Mouse (Mus musculus): ENCODE measurements around the gene Eef1a1. TPM values are rescaled to one million over a fixed set of nuclear protein-coding genes. Genes with fewer than 3 reads are reported as not detected.
A peak's percentile ranks its signal among the peaks of the same experiment; 100 is the strongest.

Eef1a1 gene
- polyA plus RNA-seq, 1 experiment from 2014 or later = 2,802 TPM

DNA sequence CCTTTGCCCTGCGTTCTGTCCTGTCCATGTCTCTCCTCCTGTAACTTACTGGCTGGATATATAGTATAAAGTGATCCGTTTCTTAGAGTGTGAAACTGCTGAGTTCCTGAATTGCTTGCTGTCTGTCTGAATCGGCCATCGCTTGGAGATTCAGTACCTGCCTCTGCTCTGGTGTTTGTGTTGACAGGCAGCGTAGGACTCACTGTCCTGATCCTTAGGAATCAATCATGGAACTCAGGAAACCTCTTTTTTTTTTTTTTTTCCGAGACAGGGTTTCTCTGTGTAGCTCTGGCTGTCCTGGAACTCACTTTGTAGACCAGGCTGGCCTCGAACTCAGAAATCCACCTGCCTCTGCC, 17.7 kb upstream of the Eef1a1 start:
- no peaks in the 10 kb centered on the region for H3K27me3 ChIP-seq
- H3K36me3 ChIP-seq = no peaks in the 10 kb centered on the region
- H3K9me3 ChIP-seq (replicated peaks) = no peaks in the 10 kb centered on the region
- ATAC-seq (replicated peaks; ENCODE audit: insufficient number of reproducible peaks, insufficient read depth, low FRiP score, low read depth) = no peak
- H3K9ac ChIP-seq = no peak overlapping the region
- no peak overlapping the region for H3K4me3 ChIP-seq
- peak overlapping the region; percentile 63 for H3K27ac ChIP-seq
- 31% methylated on average over 7 of the region's 7 CpGs for WGBS
- peak overlapping the region; percentile 26; the same call in 1 of the 2 replicates for H3K4me2 ChIP-seq
- H3K4me1 ChIP-seq (replicated peaks) = peaks cover 25% of the 10 kb centered on the region

DNA sequence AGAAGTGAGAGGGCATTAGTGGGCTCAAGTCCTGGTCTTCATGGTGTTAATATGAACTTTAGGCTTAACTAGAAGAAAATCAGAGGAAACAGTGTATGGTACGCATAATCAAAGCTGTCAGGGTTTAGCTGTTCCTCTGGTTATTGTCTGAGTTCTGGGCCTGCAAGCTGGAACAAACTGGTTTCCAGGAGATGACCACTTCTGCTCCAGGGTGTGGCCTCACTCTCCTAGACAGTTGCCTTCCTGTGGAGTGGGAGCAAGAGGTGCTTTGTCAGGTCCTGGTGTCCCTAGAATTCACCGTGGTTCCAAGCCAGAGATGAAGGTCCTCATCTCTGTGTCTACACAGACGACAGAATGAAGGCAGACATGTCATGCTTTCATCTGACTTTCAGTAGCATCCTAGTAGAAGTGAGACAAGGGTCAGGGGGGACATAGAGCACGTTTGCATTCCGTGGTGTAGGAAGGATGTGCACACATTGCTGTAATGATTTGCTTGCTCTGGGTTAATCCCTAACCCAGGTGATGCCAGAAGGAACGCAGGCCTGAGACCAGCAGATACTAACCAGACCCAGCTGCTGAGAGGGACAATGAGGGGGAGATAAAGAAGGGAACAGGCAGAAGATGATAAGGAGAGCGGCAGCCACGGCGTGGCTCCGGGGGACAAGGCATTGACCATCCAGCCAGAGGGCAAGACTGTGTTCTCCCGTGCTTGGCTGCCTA, 17.2 kb upstream of the Eef1a1 start:
- ATAC-seq (replicated peaks; ENCODE audit: insufficient number of reproducible peaks, insufficient read depth, low FRiP score, low read depth) = peak; percentile 50; the same call in 1 of the 2 replicates
- peak overlapping the region; percentile 26; the same call in 1 of the 2 replicates for H3K4me2 ChIP-seq
- H3K27me3 ChIP-seq = no peaks in the 10 kb centered on the region
- H3K9ac ChIP-seq = no peak overlapping the region
- WGBS = 18% methylated on average over 11 of the region's 11 CpGs
- H3K4me1 ChIP-seq (replicated peaks) = peaks cover 25% of the 10 kb centered on the region
- no peak overlapping the region for H3K4me3 ChIP-seq
- H3K27ac ChIP-seq = peak overlapping the region; percentile 63
- no peaks in the 10 kb centered on the region for H3K36me3 ChIP-seq
- no peaks in the 10 kb centered on the region for H3K9me3 ChIP-seq (replicated peaks)

DNA sequence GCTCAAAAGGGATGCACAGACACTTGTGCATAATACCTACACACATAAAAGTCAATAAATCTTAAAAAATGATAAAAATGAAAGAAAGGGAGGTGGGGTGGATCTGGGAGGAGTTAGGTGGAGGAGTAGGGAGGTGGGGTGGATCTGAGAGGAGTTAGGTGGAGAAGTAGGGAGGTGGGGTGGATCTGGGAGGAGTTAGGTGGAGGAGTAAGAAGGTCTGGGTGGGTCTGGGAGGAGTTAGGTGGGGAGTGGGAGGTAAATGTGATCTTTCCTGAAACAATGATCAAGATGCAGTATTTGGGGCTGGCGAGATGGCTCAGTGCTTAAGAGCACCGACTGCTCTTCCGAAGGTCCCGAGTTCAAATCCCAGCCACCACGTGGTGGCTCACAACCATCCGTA, 16.3 kb upstream of the Eef1a1 start:
- Histone ChIP-seq H3K36me3 (no peaks in the 10 kb centered on the region), H3K4me3 (no peak overlapping the region), H3K4me2 (no peak overlapping the region), H3K27me3 (no peaks in the 10 kb centered on the region), H3K9me3 (replicated peaks) (no peaks in the 10 kb centered on the region), H3K9ac (no peak overlapping the region), H3K4me1 (replicated peaks) (peaks cover 30% of the 10 kb centered on the region), H3K27ac (no peak overlapping the region)
- WGBS = 87% methylated on average over 6 of the region's 6 CpGs
- ATAC-seq (replicated peaks; ENCODE audit: insufficient number of reproducible peaks, insufficient read depth, low FRiP score, low read depth) = no peak

DNA sequence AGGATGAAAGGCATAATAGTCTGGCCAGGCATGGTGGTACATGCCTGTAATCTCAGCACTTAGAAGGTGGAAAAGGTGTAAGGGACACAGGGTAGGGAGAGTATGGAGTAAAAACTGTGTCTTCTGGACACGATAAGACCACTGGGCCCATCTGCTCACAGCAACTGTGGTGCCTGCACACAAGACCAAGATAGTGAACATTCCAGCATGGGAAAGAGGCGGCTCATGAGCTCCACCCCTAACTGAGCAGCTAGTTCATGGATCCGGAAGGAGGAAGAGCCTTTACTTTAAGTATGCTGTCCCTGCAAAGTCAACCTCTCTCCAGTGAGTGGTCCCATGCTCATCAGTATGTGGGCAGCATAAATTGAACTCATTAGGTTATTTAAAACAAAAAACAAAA, 15.7 kb upstream of the Eef1a1 start:
- no peak overlapping the region for H3K4me3 ChIP-seq
- 47% methylated on average over 3 of the region's 3 CpGs for WGBS
- 0 out of 2 replicates have a peak overlapping the region, but pooled peaks have one; percentile 18 for H3K27ac ChIP-seq

DNA sequence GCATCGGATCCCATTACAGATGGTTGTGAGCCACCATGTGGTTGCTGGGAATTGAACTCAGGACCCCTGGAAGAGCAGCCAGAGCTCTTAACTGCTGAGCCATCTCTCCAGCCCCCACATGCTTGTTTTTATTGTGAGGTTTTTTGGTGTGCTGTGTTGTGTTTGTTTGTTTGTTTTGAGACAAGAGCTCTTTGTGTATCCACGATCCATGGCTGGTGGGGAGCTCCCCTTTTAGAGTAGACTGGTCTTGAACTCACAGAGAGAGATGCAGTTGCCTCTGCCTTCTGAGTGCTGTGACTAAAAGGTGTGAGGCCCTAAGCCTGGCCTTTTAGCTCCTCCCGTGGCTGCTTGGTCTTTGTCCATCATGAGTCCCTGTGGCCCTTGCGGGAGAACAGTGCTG, 15.2 kb upstream of the Eef1a1 start:
- H3K27ac ChIP-seq = 0 out of 2 replicates have a peak overlapping the region, but pooled peaks have one; percentile 18
- peaks cover 32% of the 10 kb centered on the region for H3K4me1 ChIP-seq (replicated peaks)
- no peak overlapping the region for H3K9ac ChIP-seq
- 66% methylated on average over 4 of the region's 4 CpGs for WGBS
- no peaks in the 10 kb centered on the region for H3K36me3 ChIP-seq
- H3K4me3 ChIP-seq = no peak overlapping the region
- no peak overlapping the region for H3K4me2 ChIP-seq
- H3K9me3 ChIP-seq (replicated peaks) = no peaks in the 10 kb centered on the region
- ATAC-seq (replicated peaks; ENCODE audit: insufficient number of reproducible peaks, insufficient read depth, low FRiP score, low read depth) = no peak
- no peaks in the 10 kb centered on the region for H3K27me3 ChIP-seq

More for the DNA sequence above, 15.7 kb upstream of the Eef1a1 start:
- no peaks in the 10 kb centered on the region for H3K27me3 ChIP-seq
- H3K36me3 ChIP-seq = no peaks in the 10 kb centered on the region
- H3K9ac ChIP-seq = no peak overlapping the region
- H3K9me3 ChIP-seq (replicated peaks) = no peaks in the 10 kb centered on the region
- H3K4me2 ChIP-seq = no peak overlapping the region
- H3K4me1 ChIP-seq (replicated peaks) = peaks cover 32% of the 10 kb centered on the region
- no peak for ATAC-seq (replicated peaks; ENCODE audit: insufficient number of reproducible peaks, insufficient read depth, low FRiP score, low read depth)

GRCm38 (mm10) chr9:78503223-78504079, 14.5 kb upstream of the Eef1a1 start:
- ATAC-seq (replicated peaks; ENCODE audit: insufficient number of reproducible peaks, insufficient read depth, low FRiP score, low read depth) = no peak
- peaks cover 32% of the 10 kb centered on the region for H3K4me1 ChIP-seq (replicated peaks)

DNA sequence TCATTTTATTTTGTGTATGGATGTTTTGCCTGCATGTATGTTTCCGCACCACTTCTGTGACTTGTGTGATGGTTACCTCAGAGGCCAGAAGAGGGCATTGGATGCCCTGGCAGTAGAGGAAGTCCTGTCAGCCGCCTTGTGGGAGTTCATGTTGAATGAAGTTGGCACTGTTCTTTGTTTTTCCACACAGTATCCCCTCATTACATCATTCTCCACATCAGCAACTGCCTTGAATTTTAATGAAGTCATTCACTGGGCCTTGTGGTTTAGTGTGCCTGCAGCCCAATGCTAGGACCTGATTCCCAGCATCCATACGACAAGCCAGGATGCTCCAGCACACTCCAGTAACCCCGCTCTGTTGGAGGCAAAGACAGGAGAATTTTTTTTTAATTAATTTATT, 12.3 kb upstream of the Eef1a1 start:
- Histone ChIP-seq H3K27ac (no peak overlapping the region), H3K4me1 (replicated peaks) (peaks cover 27% of the 10 kb centered on the region), H3K9me3 (replicated peaks) (no peaks in the 10 kb centered on the region), H3K36me3 (no peaks in the 10 kb centered on the region), H3K4me2 (no peak overlapping the region), H3K4me3 (no peak overlapping the region), H3K9ac (no peak overlapping the region), H3K27me3 (no peaks in the 10 kb centered on the region)
- 80% methylated on average over 4 of the region's 4 CpGs for WGBS
- no peak for ATAC-seq (replicated peaks; ENCODE audit: insufficient number of reproducible peaks, insufficient read depth, low FRiP score, low read depth)

More at GRCm38 (mm10) chr9:78503223-78504079, 14.5 kb upstream of the Eef1a1 start:
- no peak overlapping the region for H3K4me3 ChIP-seq
- WGBS = 28% methylated on average over 6 of the region's 6 CpGs
- H3K27me3 ChIP-seq = no peaks in the 10 kb centered on the region
- no peak overlapping the region; the same call in 1 of the 2 replicates for H3K27ac ChIP-seq
- no peak overlapping the region for H3K4me2 ChIP-seq
- H3K9ac ChIP-seq = no peak overlapping the region
- H3K36me3 ChIP-seq = no peaks in the 10 kb centered on the region
- H3K9me3 ChIP-seq (replicated peaks) = no peaks in the 10 kb centered on the region

GRCm38 (mm10) chr9:78500386-78500785, 11.4 kb upstream of the Eef1a1 start:
- WGBS = 25% methylated on average over 3 of the region's 3 CpGs
- H3K27ac ChIP-seq = peak overlapping the region; percentile 56

DNA sequence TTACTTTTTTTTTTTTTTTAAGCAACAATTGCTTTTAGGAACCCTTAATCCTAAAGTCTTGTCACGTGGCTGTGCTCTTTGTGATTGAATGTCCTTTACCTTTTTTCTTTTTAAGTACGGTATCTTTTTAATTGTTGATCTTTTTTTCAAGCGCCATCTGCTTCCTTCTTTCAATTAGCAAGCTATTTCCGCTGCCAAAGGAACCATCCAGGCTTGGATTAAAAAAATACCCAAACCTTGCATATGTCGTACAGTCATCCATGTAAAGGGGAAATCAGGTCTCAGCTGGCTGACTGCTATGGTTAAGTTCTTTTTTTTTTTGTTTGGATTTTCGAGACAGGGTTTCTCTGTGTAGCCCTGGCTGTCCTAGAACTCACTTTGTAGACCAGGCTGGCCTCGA, 4.2 kb upstream of the Eef1a1 start:
- no peaks in the 10 kb centered on the region for H3K27me3 ChIP-seq
- 0 out of 2 replicates have a peak, but pooled peaks cover 3% of the 10 kb centered on the region for H3K4me1 ChIP-seq (replicated peaks)
- H3K4me3 ChIP-seq = no peak overlapping the region
- H3K9ac ChIP-seq = no peak overlapping the region
- WGBS = 84% methylated on average over 7 of the region's 7 CpGs
- H3K4me2 ChIP-seq = no peak overlapping the region
- no peak for ATAC-seq (replicated peaks; ENCODE audit: insufficient number of reproducible peaks, insufficient read depth, low FRiP score, low read depth)
- no peak overlapping the region for H3K27ac ChIP-seq
- H3K36me3 ChIP-seq = no peaks in the 10 kb centered on the region
- H3K9me3 ChIP-seq (replicated peaks) = no peaks in the 10 kb centered on the region

More at GRCm38 (mm10) chr9:78500386-78500785, 11.4 kb upstream of the Eef1a1 start:
- Histone ChIP-seq H3K9ac (no peak overlapping the region), H3K4me3 (no peak overlapping the region), H3K9me3 (replicated peaks) (no peaks in the 10 kb centered on the region), H3K4me2 (no peak overlapping the region), H3K4me1 (replicated peaks) (peaks cover 21% of the 10 kb centered on the region), H3K27me3 (no peaks in the 10 kb centered on the region), H3K36me3 (no peaks in the 10 kb centered on the region)
- ATAC-seq (replicated peaks; ENCODE audit: insufficient number of reproducible peaks, insufficient read depth, low FRiP score, low read depth) = no peak; the same call in 1 of the 2 replicates

DNA sequence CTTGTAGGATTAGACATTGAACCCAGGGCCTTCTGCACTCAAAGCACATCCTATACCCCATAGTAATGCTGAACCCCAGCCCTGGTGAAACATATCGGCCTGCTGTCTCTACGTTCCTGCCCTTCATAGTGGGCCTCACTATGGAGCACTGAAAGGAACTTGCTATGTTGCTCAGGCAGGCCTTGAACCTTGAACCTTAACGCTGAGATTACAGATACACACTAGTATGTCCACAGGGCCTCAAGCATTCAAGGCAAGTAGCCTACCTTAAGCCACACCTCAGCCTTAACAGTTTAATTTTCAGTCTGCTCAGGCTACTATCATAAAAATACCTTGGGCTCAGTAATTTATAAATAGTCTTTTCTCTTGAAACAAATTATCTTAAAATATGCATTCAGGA, 3.3 kb upstream of the Eef1a1 start:
- Histone ChIP-seq H3K4me2 (no peak overlapping the region), H3K4me1 (replicated peaks) (0 out of 2 replicates have a peak, but pooled peaks cover 3% of the 10 kb centered on the region), H3K9me3 (replicated peaks) (no peaks in the 10 kb centered on the region), H3K27ac (no peak overlapping the region), H3K4me3 (no peak overlapping the region), H3K36me3 (no peaks in the 10 kb centered on the region), H3K27me3 (no peaks in the 10 kb centered on the region), H3K9ac (no peak overlapping the region)
- ATAC-seq (replicated peaks; ENCODE audit: insufficient number of reproducible peaks, insufficient read depth, low FRiP score, low read depth) = no peak
- 85% methylated on average over 3 of the region's 3 CpGs for WGBS

DNA sequence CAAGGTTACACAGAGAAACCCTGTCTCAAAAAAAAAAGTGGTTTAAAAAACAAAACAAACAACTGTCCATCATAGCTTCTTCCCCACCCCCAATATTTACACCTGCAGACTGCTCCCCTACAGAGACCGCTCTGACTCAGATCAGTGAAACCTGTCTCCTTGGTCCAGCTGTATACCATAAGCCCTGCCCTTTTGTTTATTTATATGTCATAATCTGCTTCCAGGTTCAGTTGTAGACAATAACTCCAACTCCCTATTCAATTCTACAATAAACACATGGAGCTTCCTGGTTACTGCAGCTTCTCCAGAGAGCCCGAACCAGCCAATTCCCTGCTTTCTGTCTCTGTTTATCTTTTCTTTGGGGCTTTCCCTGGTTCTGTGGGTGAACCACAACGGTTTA, 2.2 kb upstream of the Eef1a1 start:
- H3K4me2 ChIP-seq = no peak overlapping the region
- 72% methylated on average over 3 of the region's 3 CpGs for WGBS
- no peak overlapping the region for H3K27ac ChIP-seq
- ATAC-seq (replicated peaks; ENCODE audit: insufficient number of reproducible peaks, insufficient read depth, low FRiP score, low read depth) = no peak
- 0 out of 2 replicates have a peak, but pooled peaks cover 3% of the 10 kb centered on the region for H3K4me1 ChIP-seq (replicated peaks)
- no peak overlapping the region for H3K4me3 ChIP-seq
- no peak overlapping the region for H3K9ac ChIP-seq
- no peaks in the 10 kb centered on the region for H3K27me3 ChIP-seq
- no peaks in the 10 kb centered on the region for H3K36me3 ChIP-seq
- no peaks in the 10 kb centered on the region for H3K9me3 ChIP-seq (replicated peaks)

Measured in heart, embryonic 15.5 days (tissue).